Mouse (Mus musculus): ENCODE measurements around the gene Pds5b. TPM values are rescaled to one million over a fixed set of nuclear protein-coding genes. Genes with fewer than 3 reads are reported as not detected.

Pds5b gene
- polyA plus RNA-seq, 1 experiment from 2014 or later, result 46.8 TPM

Other genes starting within 250 kb of the Pds5b start
- not detected in 2 replicates for gene Zar1l, start 155.6 kb upstream of the Pds5b start, polyA plus RNA-seq (2016; fragmentation: Nextera tagmentation; extraction: Ambion mirVana)
- 30.0 and 30.5 TPM in 2 replicates for gene Brca2, start 151.1 kb upstream of the Pds5b start, polyA plus RNA-seq (2016; fragmentation: Nextera tagmentation; extraction: Ambion mirVana)
- 4.7 and 5.3 TPM in 2 replicates for gene N4bp2l1, start 76.6 kb upstream of the Pds5b start, polyA plus RNA-seq (2016; fragmentation: Nextera tagmentation; extraction: Ambion mirVana)
- 45.4 and 47.1 TPM in 2 replicates for gene N4bp2l2, start 7.6 kb upstream of the Pds5b start, polyA plus RNA-seq (2016; fragmentation: Nextera tagmentation; extraction: Ambion mirVana)

All from embryonic facial prominence, embryonic 12.5 days (tissue).